Mouse (Mus musculus) limb, embryonic 11.5 days (tissue): ENCODE measurements around the gene Apopt1. TPM values are rescaled to one million over a fixed set of nuclear protein-coding genes. Genes with fewer than 3 reads are reported as not detected.

Experiments
- ATAC-seq: fragments of 200-750 bp; cut with Nextera tagmentation; 2 replicates; pipeline ENCODE4 v1.8.0; 2017; ENCODE audit warnings: low read depth; ENCODE audit not compliant: insufficient number of reproducible peaks, low FRiP score, low TSS enrichment
- DNase-seq: peaks from one replicate; pipeline ENCODE4 v3.0.0-alpha.2; 2015; ENCODE audit warnings: low spot score
- H3K27ac ChIP-seq: fragments of 300-500 bp; sonication (generic); replicated peaks from 2 replicates; pipeline ENCODE4 v1.5.1; 2014; ENCODE audit warnings: low read depth, mild to moderate bottlenecking, low read length
- H3K27me3 ChIP-seq: fragments of 300-500 bp; sonication (generic); 2 replicates; pipeline ENCODE4 v1.6.1; 2014; ENCODE audit warnings: mild to moderate bottlenecking, low read length, mixed read lengths; ENCODE audit not compliant: control insufficient read depth, insufficient read depth
- H3K36me3 ChIP-seq: fragments of 300-500 bp; sonication (generic); 2 replicates; pipeline ENCODE4 v1.6.1; 2014; ENCODE audit warnings: mild to moderate bottlenecking, low read length, moderate library complexity, mixed read lengths; ENCODE audit not compliant: control insufficient read depth, insufficient read depth
- H3K4me1 ChIP-seq: fragments of 300-500 bp; sonication (generic); 2 replicates; pipeline ENCODE4 v1.6.1; 2014; ENCODE audit warnings: low read length, mixed read lengths; ENCODE audit not compliant: control insufficient read depth, insufficient read depth
- H3K4me2 ChIP-seq: fragments of 300-500 bp; sonication (generic); 2 replicates; pipeline ENCODE4 v1.6.1; 2014; ENCODE audit warnings: low read depth, mild to moderate bottlenecking, moderate library complexity; ENCODE audit not compliant: severe bottlenecking
- H3K4me3 ChIP-seq: fragments of 300-500 bp; sonication (generic); 2 replicates; pipeline ENCODE4 v1.5.1; 2014; ENCODE audit warnings: low read depth, low read length
- H3K9ac ChIP-seq: fragments of 300-500 bp; sonication (generic); 2 replicates; pipeline ENCODE4 v1.6.1; 2014; ENCODE audit warnings: mild to moderate bottlenecking, low read length
- H3K9me3 ChIP-seq: fragments of 300-500 bp; sonication (generic); 2 replicates; pipeline ENCODE4 v1.6.1; 2016; ENCODE audit warnings: low read length; ENCODE audit not compliant: control insufficient read depth
- WGBS: fragments of 180-500 bp; shearing (Covaris S2); extraction: QIAGEN DNeasy Blood & Tissue Kit; methylation state at CpG from one replicate; pipeline ENCODE4 v1.1.7; 2014; 5-methylcytosine and 5-hydroxymethylcytosine counted together
- polyA plus RNA-seq: library from polyadenylated mRNA; unstranded; fragments of >200 nt; fragmentation: Nextera tagmentation; extraction: Ambion mirVana; gene quantifications from 2 replicates; pipeline ENCODE4 v1.2.1, GENCODE M21; 2014

Gene Apopt1
- polyA plus RNA-seq, 1 experiment from 2014 or later: 55.1 TPM

DNA sequence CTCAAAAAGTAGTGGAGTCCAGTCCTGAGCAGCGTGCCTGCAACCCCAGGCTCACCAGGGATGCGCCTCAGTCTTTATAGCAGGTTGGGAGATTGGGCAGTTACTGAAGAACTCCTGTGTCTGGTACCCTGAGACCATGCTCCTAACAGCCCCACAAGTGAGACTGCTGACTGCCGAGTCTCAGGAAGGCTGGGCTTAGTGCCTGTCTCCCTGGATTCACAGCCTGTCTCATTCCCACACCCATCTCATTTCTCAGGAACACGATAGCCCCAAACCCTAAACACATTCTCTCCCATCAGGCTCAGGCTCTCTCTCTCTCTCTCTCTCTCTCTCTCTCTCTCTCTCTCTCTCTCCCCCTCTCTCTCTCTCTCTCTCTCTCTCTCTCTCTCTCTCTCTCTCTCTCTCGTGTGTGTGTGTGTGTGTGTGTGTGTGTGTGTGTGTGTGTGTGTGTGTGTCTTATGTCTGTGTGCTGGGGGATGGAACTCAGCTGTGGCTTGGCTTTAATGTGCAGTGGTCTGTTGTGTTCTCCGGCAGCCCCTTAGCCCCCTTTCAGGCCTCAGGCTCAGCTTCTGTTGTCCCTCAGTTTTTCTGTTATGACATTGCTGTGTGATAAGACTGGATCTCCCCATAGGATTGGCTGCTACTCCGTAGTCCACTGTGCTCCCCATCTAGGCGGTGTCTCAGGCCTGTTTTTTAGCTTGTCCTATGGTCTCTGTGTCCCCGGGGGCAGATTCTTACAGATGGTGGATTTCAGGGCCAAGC lies 56.9 kb downstream of the Apopt1 start:
- peaks cover 18% of the 10 kb centered on the region for H3K36me3 ChIP-seq
- H3K27me3 ChIP-seq: no peaks in the 10 kb centered on the region
- 78% methylated on average over 8 of the region's 9 CpGs for WGBS

DNA sequence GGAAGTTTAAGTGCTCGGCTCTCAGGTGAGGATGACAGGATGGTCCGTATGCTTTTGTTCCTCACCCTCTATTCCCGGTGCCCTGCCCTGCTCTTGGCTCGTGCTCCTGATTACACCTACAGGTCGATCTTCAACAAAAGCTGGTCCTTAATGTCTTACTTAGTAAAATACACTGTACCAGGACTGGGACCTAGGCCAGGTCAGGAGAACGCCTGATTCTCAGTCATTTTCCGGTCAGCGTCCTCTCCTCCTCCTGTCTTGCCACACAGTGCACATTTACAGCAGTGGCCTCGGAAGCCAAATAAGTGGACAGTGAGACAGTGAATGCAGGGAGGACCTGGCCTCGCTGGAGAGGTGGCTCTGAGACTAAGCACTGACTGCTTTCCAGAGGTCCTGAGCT lies 57.6 kb downstream of the Apopt1 start:
- H3K4me1 ChIP-seq: no peaks in the 10 kb centered on the region
- no peak overlapping the region for H3K4me2 ChIP-seq
- H3K27ac ChIP-seq: no peak overlapping the region
- H3K9me3 ChIP-seq: no peaks in the 10 kb centered on the region
- H3K9ac ChIP-seq: no peak overlapping the region
- DNase-seq (no peak), ATAC-seq (no peak)
- no peak overlapping the region for H3K4me3 ChIP-seq
- 89% methylated on average over 10 of the region's 10 CpGs for WGBS
- no peaks in the 10 kb centered on the region for H3K27me3 ChIP-seq
- H3K36me3 ChIP-seq: peaks cover 18% of the 10 kb centered on the region

More for the DNA sequence above, 56.9 kb downstream of the Apopt1 start:
- no peak overlapping the region for H3K27ac ChIP-seq
- H3K9ac ChIP-seq: no peak overlapping the region
- no peaks in the 10 kb centered on the region for H3K9me3 ChIP-seq
- DNase-seq: no peak
- H3K4me3 ChIP-seq: no peak overlapping the region
- no peak overlapping the region for H3K4me2 ChIP-seq
- H3K4me1 ChIP-seq: no peaks in the 10 kb centered on the region
- no peak for ATAC-seq

DNA sequence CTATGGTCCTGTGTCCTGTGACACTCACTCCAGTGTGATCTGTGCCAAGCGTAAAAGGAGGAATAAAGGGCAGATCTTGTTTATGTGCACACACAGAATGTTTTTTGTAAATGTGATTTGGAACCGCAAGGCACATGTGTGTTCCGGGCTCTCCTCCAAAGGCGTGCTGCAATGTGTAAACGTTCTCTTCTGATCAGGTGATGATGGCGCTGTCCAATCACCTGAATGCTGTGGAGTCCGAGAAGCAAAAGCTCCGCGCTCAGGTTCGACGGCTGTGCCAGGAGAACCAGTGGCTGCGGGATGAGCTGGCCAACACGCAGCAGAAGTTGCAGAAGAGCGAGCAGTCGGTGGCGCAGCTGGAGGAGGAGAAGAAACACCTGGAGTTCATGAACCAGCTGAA lies 61.1 kb downstream of the Apopt1 start:
- no peaks in the 10 kb centered on the region for H3K9me3 ChIP-seq
- H3K36me3 ChIP-seq: peaks cover 36% of the 10 kb centered on the region
- H3K27me3 ChIP-seq: no peaks in the 10 kb centered on the region
- no peak for DNase-seq
- H3K4me2 ChIP-seq: no peak overlapping the region
- H3K4me3 ChIP-seq: no peak overlapping the region
- H3K4me1 ChIP-seq: no peaks in the 10 kb centered on the region
- H3K9ac ChIP-seq: no peak overlapping the region
- H3K27ac ChIP-seq: no peak overlapping the region
- no peak for ATAC-seq
- WGBS: 90% methylated on average over 16 of the region's 16 CpGs

DNA sequence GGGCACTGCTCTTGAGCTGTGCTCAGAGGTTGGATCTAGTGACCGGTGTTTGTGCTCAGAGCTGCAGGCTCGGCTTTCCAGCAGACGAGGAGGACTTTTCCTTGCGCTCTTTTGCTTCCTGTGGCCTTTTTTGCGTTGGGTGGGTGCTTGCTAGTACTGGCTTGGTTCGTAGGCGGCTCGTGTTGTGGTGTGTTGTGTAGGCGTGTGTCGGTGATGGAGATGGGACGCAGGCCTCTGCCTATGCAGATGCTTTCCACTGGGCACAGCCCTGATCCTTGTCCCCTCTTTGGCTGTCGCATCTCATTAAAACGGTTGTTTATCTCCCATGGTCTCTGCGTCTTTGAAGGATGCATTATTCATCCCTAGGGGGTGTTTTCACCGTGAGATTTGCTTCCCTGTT lies 61.8 kb downstream of the Apopt1 start:
- Histone ChIP-seq H3K4me1 (no peaks in the 10 kb centered on the region), H3K36me3 (peaks cover 43% of the 10 kb centered on the region), H3K27me3 (no peaks in the 10 kb centered on the region), H3K9me3 (no peaks in the 10 kb centered on the region), H3K4me3 (no peak overlapping the region), H3K27ac (no peak overlapping the region), H3K9ac (no peak overlapping the region), H3K4me2 (no peak overlapping the region)
- ATAC-seq (no peak), DNase-seq (no peak)
- 82% methylated on average over 15 of the region's 15 CpGs for WGBS

DNA sequence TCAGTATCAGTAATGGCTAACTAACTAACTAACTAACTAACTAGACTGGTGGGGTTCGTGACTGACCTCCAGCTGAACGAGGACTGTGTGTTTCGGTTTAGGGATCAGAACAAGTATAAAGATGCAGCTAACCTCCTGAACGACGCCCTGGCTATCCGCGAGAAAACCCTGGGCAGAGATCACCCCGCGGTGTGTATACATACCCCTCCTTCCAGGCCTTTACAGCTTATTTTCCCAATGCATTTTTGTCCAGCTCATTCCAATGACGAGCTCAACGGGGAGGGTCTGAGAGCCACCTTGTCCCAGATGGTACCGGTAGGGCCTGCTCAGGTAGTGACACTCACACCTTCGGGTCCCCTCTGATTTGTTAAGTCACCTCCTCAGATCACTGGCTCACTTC lies 64.9 kb downstream of the Apopt1 start:
- DNase-seq (no peak), ATAC-seq (no peak)
- Histone ChIP-seq H3K27me3 (no peaks in the 10 kb centered on the region), H3K27ac (no peak overlapping the region), H3K4me1 (no peaks in the 10 kb centered on the region), H3K9ac (no peak overlapping the region), H3K9me3 (no peaks in the 10 kb centered on the region), H3K4me3 (no peak overlapping the region), H3K36me3 (peaks cover 47% of the 10 kb centered on the region), H3K4me2 (no peak overlapping the region)
- 93% methylated on average over 13 of the region's 13 CpGs for WGBS

DNA sequence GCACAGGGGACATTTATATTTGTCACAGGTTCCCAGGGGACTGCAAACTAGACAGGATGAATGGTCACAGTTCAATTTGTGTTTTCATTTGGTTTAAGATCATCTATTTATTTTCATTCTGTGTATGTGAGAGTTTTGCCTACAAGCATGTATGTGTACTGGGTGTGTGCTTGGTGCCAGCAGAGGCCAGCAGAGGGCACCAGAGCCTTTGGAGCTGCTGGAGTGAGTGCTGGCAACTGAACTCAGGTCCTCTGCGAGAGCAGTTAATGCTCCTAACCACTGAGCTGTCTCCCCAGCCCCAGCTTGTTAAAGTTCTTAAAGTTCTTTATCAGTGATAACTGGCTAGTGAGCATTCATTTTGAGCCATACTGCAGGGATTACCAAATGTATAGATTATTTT lies 66.5 kb downstream of the Apopt1 start:
- Histone ChIP-seq H3K9ac (no peak overlapping the region), H3K4me1 (no peaks in the 10 kb centered on the region), H3K4me2 (no peak overlapping the region), H3K36me3 (peaks cover 48% of the 10 kb centered on the region), H3K4me3 (no peak overlapping the region), H3K9me3 (no peaks in the 10 kb centered on the region), H3K27me3 (no peaks in the 10 kb centered on the region), H3K27ac (no peak overlapping the region)
- DNase-seq (no peak), ATAC-seq (no peak)
- 94% methylated on average over 1 of the region's 1 CpGs for WGBS

DNA sequence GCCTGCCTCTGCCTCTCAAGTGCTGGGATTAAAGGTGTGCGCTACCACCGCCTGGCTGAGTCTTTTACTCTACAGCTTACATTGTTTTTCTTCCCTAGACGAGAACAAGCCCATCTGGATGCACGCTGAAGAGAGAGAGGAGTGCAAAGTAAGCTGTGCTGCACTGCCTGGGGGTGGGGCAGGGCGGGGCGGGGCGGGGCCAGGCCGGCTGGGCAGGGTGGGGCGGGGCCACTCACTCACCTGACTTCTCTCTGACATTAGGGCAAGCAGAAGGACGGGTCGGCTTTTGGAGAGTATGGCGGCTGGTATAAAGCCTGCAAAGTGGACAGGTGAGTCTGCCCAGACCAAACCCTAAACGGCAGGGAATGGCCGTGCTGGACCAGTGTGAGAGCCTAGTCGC lies 72.1 kb downstream of the Apopt1 start:
- DNase-seq (no peak), ATAC-seq (no peak)
- Histone ChIP-seq H3K27ac (no peak overlapping the region), H3K9ac (no peak overlapping the region), H3K4me2 (no peak overlapping the region), H3K9me3 (no peaks in the 10 kb centered on the region), H3K4me3 (no peak overlapping the region), H3K36me3 (peaks cover 38% of the 10 kb centered on the region), H3K4me1 (no peaks in the 10 kb centered on the region), H3K27me3 (no peaks in the 10 kb centered on the region)
- 67% methylated on average over 15 of the region's 15 CpGs for WGBS

DNA sequence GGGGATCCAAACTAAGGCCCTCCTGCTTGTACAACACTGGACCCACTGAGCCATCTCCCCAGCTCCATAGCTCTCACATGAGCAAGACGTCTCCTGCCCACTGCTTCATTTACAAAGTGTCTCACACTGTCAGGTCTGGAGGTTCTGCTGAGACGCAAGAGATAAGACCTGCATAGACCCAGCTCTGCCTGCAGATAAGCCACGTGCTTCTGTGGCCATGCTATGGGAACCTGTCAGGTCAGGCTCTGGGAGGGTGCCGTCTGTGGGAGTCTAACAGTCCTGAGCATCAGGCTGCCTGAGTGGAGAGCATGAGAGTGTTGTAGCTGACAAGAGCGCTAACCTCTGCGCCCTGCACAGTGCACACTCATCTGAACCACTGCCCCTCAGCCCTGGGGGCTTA lies 74.0 kb downstream of the Apopt1 start:
- Histone ChIP-seq H3K9ac (no peak overlapping the region), H3K4me1 (no peaks in the 10 kb centered on the region), H3K27me3 (no peaks in the 10 kb centered on the region), H3K4me3 (no peak overlapping the region), H3K9me3 (no peaks in the 10 kb centered on the region), H3K36me3 (peaks cover 39% of the 10 kb centered on the region), H3K27ac (no peak overlapping the region), H3K4me2 (no peak overlapping the region)
- 87% methylated on average over 6 of the region's 6 CpGs for WGBS
- ATAC-seq (no peak), DNase-seq (no peak)

DNA sequence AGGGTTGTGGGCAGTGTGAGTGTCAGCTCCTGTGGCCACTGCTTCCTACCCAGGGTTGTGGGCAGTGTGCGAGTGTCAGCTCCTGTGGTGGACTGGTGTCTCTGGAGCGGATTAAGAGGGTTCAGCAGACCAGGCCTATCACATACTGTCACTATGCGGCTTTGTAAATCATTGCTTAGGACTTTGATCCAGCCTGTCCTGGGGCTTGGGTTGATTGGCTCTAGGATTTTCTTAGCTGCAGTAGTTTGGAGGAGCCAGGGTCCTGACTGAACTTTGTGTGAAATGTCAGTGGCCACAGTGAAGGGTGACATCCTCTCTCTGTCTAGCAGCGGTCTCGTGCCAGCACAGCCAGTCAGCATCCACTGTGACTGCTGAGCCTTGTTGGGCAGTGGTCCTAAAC lies 77.0 kb downstream of the Apopt1 start:
- H3K4me3 ChIP-seq: no peak overlapping the region
- DNase-seq (no peak), ATAC-seq (no peak)
- H3K36me3 ChIP-seq: peaks cover 34% of the 10 kb centered on the region
- WGBS: 91% methylated on average over 5 of the region's 5 CpGs
- no peaks in the 10 kb centered on the region for H3K27me3 ChIP-seq
- H3K9ac ChIP-seq: no peak overlapping the region
- H3K4me2 ChIP-seq: no peak overlapping the region
- no peaks in the 10 kb centered on the region for H3K9me3 ChIP-seq
- H3K27ac ChIP-seq: no peak overlapping the region
- no peaks in the 10 kb centered on the region for H3K4me1 ChIP-seq
